Mouse (Mus musculus) lung, embryonic 14.5 days (tissue): ENCODE measurements around the gene Izumo4. TPM values are rescaled to one million over a fixed set of nuclear protein-coding genes. Genes with fewer than 3 reads are reported as not detected.

Source experiments
- ATAC-seq: fragments of 200-750 bp; cut with Nextera tagmentation; 2 replicates; pipeline ENCODE4 v1.8.0; 2017; ENCODE audit warnings: mild to moderate bottlenecking, moderate TSS enrichment, moderate library complexity; ENCODE audit not compliant: insufficient read depth
- DNase-seq: peaks from one replicate; pipeline ENCODE4 v3.0.0-alpha.2; 2015
- H3K27ac ChIP-seq: fragments of 300-500 bp; sonication (generic); 2 replicates; pipeline ENCODE4 v1.5.1; 2014; ENCODE audit warnings: low read depth, mild to moderate bottlenecking, moderate library complexity
- H3K27me3 ChIP-seq: fragments of 300-500 bp; sonication (generic); 2 replicates; pipeline ENCODE4 v1.6.1; 2014; ENCODE audit warnings: low read length, control low read depth; ENCODE audit not compliant: insufficient read depth
- H3K36me3 ChIP-seq: fragments of 300-500 bp; sonication (generic); 2 replicates; pipeline ENCODE4 v1.6.1; 2014; ENCODE audit warnings: control low read depth; ENCODE audit not compliant: insufficient read depth
- H3K4me1 ChIP-seq: fragments of 300-500 bp; sonication (generic); 2 replicates; pipeline ENCODE4 v1.6.1; 2014; ENCODE audit warnings: antibody characterized with exemption, control low read depth; ENCODE audit not compliant: insufficient read depth
- H3K4me2 ChIP-seq: fragments of 300-500 bp; sonication (generic); 2 replicates; pipeline ENCODE4 v1.6.1; 2014; ENCODE audit warnings: mild to moderate bottlenecking
- H3K4me3 ChIP-seq: fragments of 300-500 bp; sonication (generic); 2 replicates; pipeline ENCODE4 v1.5.1; 2014; ENCODE audit warnings: low read depth, low read length
- H3K9ac ChIP-seq: fragments of 300-500 bp; sonication (generic); 2 replicates; pipeline ENCODE4 v1.6.1; 2014
- H3K9me3 ChIP-seq: fragments of 300-500 bp; sonication (generic); 2 replicates; pipeline ENCODE4 v1.6.1; 2016; ENCODE audit warnings: low read depth, low read length, control low read depth
- CTCF ChIP-seq: IDR thresholded peaks from 2 replicates; pipeline ENCODE4 v1.5.1; 2016; ENCODE audit warnings: antibody characterized with exemption, low read depth
- WGBS: fragments of 180-500 bp; shearing (Covaris S2); extraction: QIAGEN DNeasy Blood & Tissue Kit; methylation state at CpG from one replicate; pipeline ENCODE4 v1.1.7; 2014; 5-methylcytosine and 5-hydroxymethylcytosine counted together
- polyA plus RNA-seq: library from polyadenylated mRNA; unstranded; fragments of >200 nt; fragmentation: Nextera tagmentation; extraction: Ambion mirVana; gene quantifications from 2 replicates; pipeline ENCODE4 v1.2.1, GENCODE M21; 2014

Izumo4 gene
- polyA plus RNA-seq, 1 experiment from 2014 or later, result 7.3 TPM

- no peak overlapping the region for H3K4me3 ChIP-seq
- TF ChIP-seq CTCF, result no peak
- H3K27ac ChIP-seq, result peak overlapping the region; percentile 65
- H3K9ac ChIP-seq, result peak overlapping the region; percentile 34; the same call in 1 of the 2 replicates
- H3K4me2 ChIP-seq, result no peak overlapping the region
- peaks cover 19% of the 10 kb centered on the region; the same call in 1 of the 2 replicates for H3K36me3 ChIP-seq
- H3K4me1 ChIP-seq, result peaks cover 22% of the 10 kb centered on the region
- DNase-seq (no peak), ATAC-seq (no peak)
- 44% methylated on average over 11 of the region's 12 CpGs for WGBS
- H3K9me3 ChIP-seq, result no peaks in the 10 kb centered on the region
- no peaks in the 10 kb centered on the region for H3K27me3 ChIP-seq
These were observed 5.2 kb upstream of the Izumo4 start for GRCm38 (mm10) chr10:80696502-80697392.

GRCm38 (mm10) chr10:80697393-80697787, 4.6 kb upstream of the Izumo4 start:
- ATAC-seq (no peak), DNase-seq (no peak)
- Histone ChIP-seq H3K36me3 (peaks cover 19% of the 10 kb centered on the region; the same call in 1 of the 2 replicates), H3K27ac (no peak overlapping the region), H3K9ac (no peak overlapping the region; the same call in 1 of the 2 replicates), H3K9me3 (no peaks in the 10 kb centered on the region), H3K27me3 (no peaks in the 10 kb centered on the region), H3K4me3 (no peak overlapping the region), H3K4me2 (no peak overlapping the region), H3K4me1 (peaks cover 22% of the 10 kb centered on the region)
- 87% methylated on average over 8 of the region's 8 CpGs for WGBS
- no peak for TF ChIP-seq CTCF

- Histone ChIP-seq H3K4me2 (no peak overlapping the region), H3K36me3 (peaks cover 19% of the 10 kb centered on the region; the same call in 1 of the 2 replicates), H3K9me3 (no peaks in the 10 kb centered on the region), H3K27ac (no peak overlapping the region), H3K9ac (no peak overlapping the region), H3K4me3 (no peak overlapping the region), H3K4me1 (peaks cover 22% of the 10 kb centered on the region), H3K27me3 (no peaks in the 10 kb centered on the region)
- DNase-seq (no peak), ATAC-seq (no peak)
- WGBS, result 66% methylated on average over 9 of the region's 9 CpGs
- no peak for TF ChIP-seq CTCF
These were observed 4.2 kb upstream of the Izumo4 start for GRCm38 (mm10) chr10:80697812-80698211.

- no peak overlapping the region for H3K4me3 ChIP-seq
- ATAC-seq, result no peak
- H3K4me1 ChIP-seq, result peaks cover 22% of the 10 kb centered on the region
- WGBS, result 87% methylated on average over 9 of the region's 9 CpGs
- DNase-seq, result no peak
- no peak overlapping the region for H3K9ac ChIP-seq
- no peaks in the 10 kb centered on the region for H3K27me3 ChIP-seq
- no peak overlapping the region for H3K4me2 ChIP-seq
- no peaks in the 10 kb centered on the region for H3K9me3 ChIP-seq
- H3K27ac ChIP-seq, result no peak overlapping the region
- H3K36me3 ChIP-seq, result peaks cover 16% of the 10 kb centered on the region; the same call in 1 of the 2 replicates
- no peak for TF ChIP-seq CTCF
These were observed 3.4 kb upstream of the Izumo4 start for GRCm38 (mm10) chr10:80698605-80699004.

GRCm38 (mm10) chr10:80700038-80700504, 1.9 kb upstream of the Izumo4 start:
- ATAC-seq, result no peak
- Histone ChIP-seq H3K9ac (no peak overlapping the region), H3K36me3 (0 out of 2 replicates have a peak, but pooled peaks cover 5% of the 10 kb centered on the region), H3K4me3 (peak overlapping the region; percentile 59; the same call in 1 of the 2 replicates), H3K4me2 (peak overlapping the region; percentile 80), H3K27ac (no peak overlapping the region), H3K9me3 (no peaks in the 10 kb centered on the region), H3K4me1 (peaks cover 22% of the 10 kb centered on the region), H3K27me3 (no peaks in the 10 kb centered on the region)
- no peak for DNase-seq
- 82% methylated on average over 7 of the region's 7 CpGs for WGBS
- no peak for TF ChIP-seq CTCF

- Histone ChIP-seq H3K4me3 (peak overlapping the region; percentile 59), H3K36me3 (peaks cover 7% of the 10 kb centered on the region; the same call in 1 of the 2 replicates), H3K9ac (peak overlapping the region; percentile 68), H3K4me2 (peak overlapping the region; percentile 80), H3K4me1 (peaks cover 17% of the 10 kb centered on the region), H3K9me3 (no peaks in the 10 kb centered on the region), H3K27ac (no peak overlapping the region), H3K27me3 (no peaks in the 10 kb centered on the region)
- 36% methylated on average over 4 of the region's 4 CpGs for WGBS
- ATAC-seq, result no peak
- no peak for TF ChIP-seq CTCF
- no peak for DNase-seq
These were observed 1.3 kb upstream of the Izumo4 start for GRCm38 (mm10) chr10:80700732-80701131.

- no peaks in the 10 kb centered on the region for H3K9me3 ChIP-seq
- peaks cover 27% of the 10 kb centered on the region for H3K36me3 ChIP-seq
- DNase-seq (peak; percentile 97), ATAC-seq (peak; percentile 91)
- peak overlapping the region; percentile 80 for H3K4me2 ChIP-seq
- TF ChIP-seq CTCF, result peak; percentile 18; the same call in 1 of the 2 replicates
- peak overlapping the region; percentile 62 for H3K9ac ChIP-seq
- peaks cover 12% of the 10 kb centered on the region for H3K4me1 ChIP-seq
- peak overlapping the region; percentile 59 for H3K4me3 ChIP-seq
- H3K27ac ChIP-seq, result peak overlapping the region; percentile 58
- no peaks in the 10 kb centered on the region for H3K27me3 ChIP-seq
- WGBS, result 1% methylated on average over 47 of the region's 47 CpGs
These were observed 779 bp downstream of the Izumo4 start for GRCm38 (mm10) chr10:80702536-80703390.
